Mouse (Mus musculus) G1E (cell line): Measurements from ENCODE around the gene Mrpl57.

Source experiments
- CTCF ChIP-seq: IDR thresholded peaks from 2 replicates; pipeline ENCODE4 v1.5.1; 2012; ENCODE audit warnings: low read depth, low read length, inconsistent platforms, mixed read lengths
- GATA1 ChIP-seq: IDR thresholded peaks from 2 replicates; pipeline ENCODE4 v1.6.1; 2012; ENCODE audit warnings: borderline replicate concordance, low read length, inconsistent platforms, mixed read lengths
- GATA2 ChIP-seq: IDR thresholded peaks from 2 replicates; pipeline ENCODE4 v1.6.1; 2012; ENCODE audit warnings: low read depth, low read length, inconsistent platforms, borderline replicate concordance
- POLR2AphosphoS5 ChIP-seq: IDR thresholded peaks from 2 replicates; pipeline ENCODE4 v1.6.1; 2012; ENCODE audit warnings: low read depth, low read length, inconsistent platforms; ENCODE audit not compliant: insufficient replicate concordance
- TAL1 ChIP-seq: conservative IDR thresholded peaks from 2 replicates; pipeline ENCODE4 v1.6.1; 2012; ENCODE audit warnings: low read depth, low read length, inconsistent platforms, mixed read lengths

- TF ChIP-seq CTCF (no peak), POLR2AphosphoS5 (no peak), TAL1 (no peak), GATA1 (no peak), GATA2 (no peak)
Observed at GRCm38 (mm10) chr14:57791171-57791570, 34.9 kb upstream of the Mrpl57 start.
